Mouse (Mus musculus) embryonic facial prominence, embryonic 12.5 days (tissue): ENCODE measurements at regions not wholly inside any gene's neighbourhood (a gene's known extent, or its start where the extent isn't known, plus 50 kb on each side); places are given as distances from the start of the nearest gene placed in this dataset.

Experiments
- ATAC-seq: fragments of 200-750 bp; cut with Nextera tagmentation; 2 replicates; pipeline ENCODE4 v1.8.0; 2017; ENCODE audit not compliant: insufficient number of reproducible peaks, insufficient read depth, low FRiP score, low TSS enrichment
- H3K27ac ChIP-seq: fragments of 300-500 bp; sonication (generic); 2 replicates; pipeline ENCODE4 v1.5.1; 2016; ENCODE audit warnings: mild to moderate bottlenecking
- H3K27me3 ChIP-seq: fragments of 300-500 bp; sonication (generic); 2 replicates; pipeline ENCODE4 v1.6.1; 2016; ENCODE audit warnings: mild to moderate bottlenecking, moderate library complexity
- H3K36me3 ChIP-seq: fragments of 300-500 bp; sonication (generic); 2 replicates; pipeline ENCODE4 v1.6.1; 2016; ENCODE audit warnings: mild to moderate bottlenecking
- H3K4me1 ChIP-seq: fragments of 300-500 bp; sonication (generic); 2 replicates; pipeline ENCODE4 v1.6.1; 2016
- H3K4me2 ChIP-seq: fragments of 300-500 bp; sonication (generic); replicated peaks from 2 replicates; pipeline ENCODE4 v1.6.1; 2016; ENCODE audit warnings: mild to moderate bottlenecking, moderate library complexity
- H3K4me3 ChIP-seq: fragments of 300-500 bp; sonication (generic); 2 replicates; pipeline ENCODE4 v1.5.1; 2016; ENCODE audit warnings: mild to moderate bottlenecking
- H3K9ac ChIP-seq: fragments of 300-500 bp; sonication (generic); 2 replicates; pipeline ENCODE4 v1.6.1; 2016; ENCODE audit warnings: mild to moderate bottlenecking, moderate library complexity
- H3K9me3 ChIP-seq: fragments of 300-500 bp; sonication (generic); 2 replicates; pipeline ENCODE4 v1.6.1; 2016; ENCODE audit warnings: mild to moderate bottlenecking, moderate library complexity
- WGBS: fragments of 180-500 bp; shearing (Covaris S2); methylation state at CpG from one replicate; pipeline ENCODE4 v1.1.7; 2016; 5-methylcytosine and 5-hydroxymethylcytosine counted together

GRCm38 (mm10) chrX:99391628-99392027 lies 79.4 kb downstream of the Pja1 start:
- H3K4me3 ChIP-seq: no peak overlapping the region
- H3K36me3 ChIP-seq: no peaks in the 10 kb centered on the region
- H3K9me3 ChIP-seq: no peaks in the 10 kb centered on the region
- peaks cover 22% of the 10 kb centered on the region for H3K4me1 ChIP-seq
- H3K9ac ChIP-seq: no peak overlapping the region
- no peak overlapping the region for H3K4me2 ChIP-seq
- H3K27ac ChIP-seq: peak overlapping the region; percentile 41; the same call in 1 of the 2 replicates
- no peak for ATAC-seq
- peaks cover 39% of the 10 kb centered on the region for H3K27me3 ChIP-seq
- 56% methylated on average over 6 of the region's 6 CpGs for WGBS

DNA sequence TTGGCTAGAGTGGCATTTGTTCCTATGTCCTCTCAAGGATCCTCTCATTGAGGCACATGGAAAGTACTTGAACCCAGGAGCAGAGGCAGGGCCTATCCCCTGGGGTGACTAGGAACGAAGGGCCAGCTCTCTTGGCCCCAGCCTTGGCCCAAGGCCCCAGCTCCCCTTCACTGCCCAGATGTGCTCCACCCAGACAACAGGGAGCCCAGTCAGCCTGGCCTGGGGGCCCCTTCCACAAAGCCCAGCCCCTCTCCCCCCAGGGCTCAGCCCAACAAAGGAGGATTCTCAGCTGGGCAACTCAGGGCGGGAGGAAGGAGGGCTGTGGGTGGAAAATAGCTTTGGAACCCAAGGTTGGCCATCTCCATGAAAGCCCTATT lies 80.6 kb downstream of the Pja1 start:
- Histone ChIP-seq H3K27ac (peak overlapping the region; percentile 83), H3K36me3 (no peaks in the 10 kb centered on the region), H3K9me3 (no peaks in the 10 kb centered on the region), H3K4me3 (no peak overlapping the region), H3K4me2 (no peak overlapping the region), H3K9ac (no peak overlapping the region), H3K4me1 (peaks cover 17% of the 10 kb centered on the region), H3K27me3 (peaks cover 34% of the 10 kb centered on the region)
- WGBS: 50% methylated on average over 1 of the region's 2 CpGs
- no peak for ATAC-seq

- Histone ChIP-seq H3K36me3 (no peaks in the 10 kb centered on the region), H3K4me1 (peaks cover 17% of the 10 kb centered on the region), H3K9me3 (no peaks in the 10 kb centered on the region), H3K9ac (no peak overlapping the region), H3K27me3 (peaks cover 34% of the 10 kb centered on the region), H3K27ac (peak overlapping the region; percentile 83), H3K4me3 (no peak overlapping the region), H3K4me2 (no peak overlapping the region)
- no peak for ATAC-seq
- WGBS: 28% methylated on average over 12 of the region's 12 CpGs
Measured at GRCm38 (mm10) chrX:99389778-99390461, 81.2 kb downstream of the Pja1 start.

GRCm38 (mm10) chrX:99370711-99371110 lies 100.4 kb downstream of the Pja1 start:
- no peak overlapping the region for H3K4me3 ChIP-seq
- no peaks in the 10 kb centered on the region for H3K9me3 ChIP-seq
- H3K36me3 ChIP-seq: no peaks in the 10 kb centered on the region
- no peak overlapping the region for H3K27ac ChIP-seq
- peaks cover 36% of the 10 kb centered on the region for H3K27me3 ChIP-seq
- no peak overlapping the region for H3K9ac ChIP-seq
- H3K4me1 ChIP-seq: no peaks in the 10 kb centered on the region
- H3K4me2 ChIP-seq: no peak overlapping the region
- no peak for ATAC-seq
- WGBS: 79% methylated on average over 5 of the region's 5 CpGs

DNA sequence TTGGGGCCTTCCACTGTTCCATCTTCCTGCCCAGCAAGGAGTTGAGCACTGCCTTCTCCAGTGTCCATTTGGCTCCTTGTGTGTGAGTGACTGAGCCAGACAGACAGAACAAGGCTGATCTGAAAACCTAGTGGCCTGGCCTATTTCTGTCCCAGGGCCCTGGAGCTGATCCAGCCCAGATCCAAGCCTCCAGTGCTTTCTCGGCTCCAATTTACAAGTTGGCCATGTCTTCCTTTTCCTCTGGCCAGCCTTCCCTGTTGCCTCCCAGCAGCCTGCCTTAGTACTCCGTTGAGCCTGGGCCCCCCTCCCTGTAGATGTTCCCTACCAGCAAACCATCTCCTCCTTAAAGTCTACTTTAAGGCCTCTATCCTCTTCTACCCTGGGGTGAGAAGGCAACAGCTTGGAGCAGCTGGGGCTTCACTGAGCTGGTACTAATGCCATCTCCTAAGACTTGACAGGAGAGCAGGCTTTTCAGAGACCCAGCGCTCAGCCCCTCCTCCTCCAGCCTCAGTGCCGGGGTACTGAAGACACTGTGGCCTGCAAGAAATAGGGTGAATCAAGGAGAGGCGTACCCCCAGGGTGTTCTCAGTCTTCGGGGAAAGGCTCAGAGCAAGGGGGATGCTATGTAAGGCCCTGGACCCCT lies 101.7 kb downstream of the Pja1 start:
- H3K9me3 ChIP-seq: no peaks in the 10 kb centered on the region
- no peak overlapping the region for H3K4me3 ChIP-seq
- 78% methylated on average over 6 of the region's 6 CpGs for WGBS
- no peak overlapping the region for H3K9ac ChIP-seq
- H3K36me3 ChIP-seq: no peaks in the 10 kb centered on the region
- ATAC-seq: no peak
- no peak overlapping the region for H3K4me2 ChIP-seq
- no peaks in the 10 kb centered on the region for H3K4me1 ChIP-seq
- no peak overlapping the region for H3K27ac ChIP-seq
- H3K27me3 ChIP-seq: peaks cover 33% of the 10 kb centered on the region

GRCm38 (mm10) chrX:99364072-99364471 lies 107.0 kb downstream of the Pja1 start:
- Histone ChIP-seq H3K27me3 (peaks cover 48% of the 10 kb centered on the region), H3K27ac (no peak overlapping the region), H3K36me3 (no peaks in the 10 kb centered on the region), H3K4me2 (no peak overlapping the region), H3K9ac (no peak overlapping the region), H3K4me3 (no peak overlapping the region), H3K9me3 (no peaks in the 10 kb centered on the region), H3K4me1 (no peaks in the 10 kb centered on the region)
- WGBS: 64% methylated on average over 5 of the region's 5 CpGs
- no peak for ATAC-seq

DNA sequence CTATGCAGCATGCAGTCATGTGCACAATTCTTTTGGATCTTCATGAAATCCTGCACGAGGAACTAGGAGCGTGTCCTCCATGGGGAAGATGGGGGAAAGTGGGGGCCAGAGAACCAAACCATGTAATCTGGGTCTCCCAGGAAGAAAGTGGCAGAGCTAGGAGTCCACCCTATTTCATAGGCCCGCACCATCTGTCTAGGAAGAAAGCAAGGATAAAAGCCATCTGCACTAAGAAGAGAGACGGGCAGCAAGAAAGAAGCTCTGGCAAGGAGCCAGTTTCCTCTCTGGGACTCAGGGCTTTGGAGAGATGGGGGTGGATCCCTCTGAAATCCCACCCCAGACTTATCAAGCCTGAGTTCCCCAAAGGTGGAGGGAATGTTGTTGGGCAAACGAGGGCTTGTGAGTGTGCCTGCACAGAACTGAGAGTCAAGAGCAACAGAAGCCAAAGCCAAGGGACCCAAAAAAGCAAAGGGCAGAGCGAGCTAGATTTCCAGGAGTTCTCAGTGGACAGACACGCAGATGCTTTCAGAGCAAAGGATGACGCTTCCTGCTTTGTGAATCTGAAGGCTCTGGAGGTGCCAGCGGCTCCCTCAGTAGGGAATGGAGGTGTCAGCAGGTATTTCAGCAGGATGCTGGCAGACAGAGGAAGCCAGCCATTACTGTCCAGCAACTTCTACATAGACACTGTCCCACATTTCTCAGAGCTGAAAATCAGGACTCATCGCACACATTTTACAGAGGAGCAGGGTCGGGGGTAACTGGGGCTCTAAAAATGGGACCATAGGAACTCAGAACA lies 110.8 kb downstream of the Pja1 start:
- no peaks in the 10 kb centered on the region for H3K36me3 ChIP-seq
- 71% methylated on average over 11 of the region's 11 CpGs for WGBS
- H3K4me3 ChIP-seq: no peak overlapping the region
- H3K4me2 ChIP-seq: no peak overlapping the region
- H3K9ac ChIP-seq: no peak overlapping the region
- no peaks in the 10 kb centered on the region for H3K9me3 ChIP-seq
- H3K4me1 ChIP-seq: peaks cover 5% of the 10 kb centered on the region; the same call in 1 of the 2 replicates
- H3K27me3 ChIP-seq: peaks cover 39% of the 10 kb centered on the region
- no peak for ATAC-seq
- H3K27ac ChIP-seq: no peak overlapping the region

DNA sequence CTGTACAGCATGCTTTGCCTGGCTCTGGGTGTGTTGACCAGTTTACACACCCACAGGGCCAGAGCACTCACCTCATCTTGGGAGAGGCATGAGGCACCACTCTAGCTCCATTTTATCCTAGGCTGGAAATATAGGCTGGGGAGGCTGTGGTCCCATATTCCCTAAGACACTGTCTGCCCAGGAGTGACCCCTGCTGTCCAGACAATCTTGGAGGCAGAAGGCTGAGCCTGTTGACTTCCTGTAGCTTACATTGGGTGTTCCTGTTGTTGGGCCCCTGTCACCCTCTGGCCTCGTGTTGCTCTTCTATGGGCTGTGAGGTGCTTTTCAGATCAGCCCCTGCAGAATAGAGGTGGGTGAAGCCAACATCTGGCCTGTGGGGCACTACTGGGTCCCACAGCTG lies 112.3 kb downstream of the Pja1 start:
- H3K4me3 ChIP-seq: no peak overlapping the region
- H3K9me3 ChIP-seq: no peaks in the 10 kb centered on the region
- H3K4me2 ChIP-seq: no peak overlapping the region
- WGBS: 35% methylated on average over 1 of the region's 1 CpGs
- ATAC-seq: no peak
- no peak overlapping the region for H3K9ac ChIP-seq
- peaks cover 42% of the 10 kb centered on the region for H3K27me3 ChIP-seq
- H3K36me3 ChIP-seq: no peaks in the 10 kb centered on the region
- peaks cover 5% of the 10 kb centered on the region; the same call in 1 of the 2 replicates for H3K4me1 ChIP-seq
- no peak overlapping the region for H3K27ac ChIP-seq

- Histone ChIP-seq H3K9ac (no peak overlapping the region), H3K9me3 (no peaks in the 10 kb centered on the region), H3K4me2 (no peak overlapping the region), H3K4me3 (no peak overlapping the region), H3K36me3 (no peaks in the 10 kb centered on the region), H3K4me1 (peaks cover 5% of the 10 kb centered on the region; the same call in 1 of the 2 replicates), H3K27ac (no peak overlapping the region), H3K27me3 (peaks cover 35% of the 10 kb centered on the region)
- ATAC-seq: peak; percentile 80
- 29% methylated on average over 13 of the region's 13 CpGs for WGBS
Measured at GRCm38 (mm10) chrX:99358051-99358617, 112.9 kb downstream of the Pja1 start.

GRCm38 (mm10) chrX:99355128-99355527 lies 115.9 kb downstream of the Pja1 start:
- no peak overlapping the region for H3K9ac ChIP-seq
- no peaks in the 10 kb centered on the region for H3K36me3 ChIP-seq
- H3K4me1 ChIP-seq: peaks cover 5% of the 10 kb centered on the region; the same call in 1 of the 2 replicates
- peaks cover 25% of the 10 kb centered on the region for H3K27me3 ChIP-seq
- 72% methylated on average over 5 of the region's 5 CpGs for WGBS
- H3K4me3 ChIP-seq: no peak overlapping the region
- no peak for ATAC-seq
- no peaks in the 10 kb centered on the region for H3K9me3 ChIP-seq
- H3K4me2 ChIP-seq: no peak overlapping the region
- H3K27ac ChIP-seq: no peak overlapping the region

DNA sequence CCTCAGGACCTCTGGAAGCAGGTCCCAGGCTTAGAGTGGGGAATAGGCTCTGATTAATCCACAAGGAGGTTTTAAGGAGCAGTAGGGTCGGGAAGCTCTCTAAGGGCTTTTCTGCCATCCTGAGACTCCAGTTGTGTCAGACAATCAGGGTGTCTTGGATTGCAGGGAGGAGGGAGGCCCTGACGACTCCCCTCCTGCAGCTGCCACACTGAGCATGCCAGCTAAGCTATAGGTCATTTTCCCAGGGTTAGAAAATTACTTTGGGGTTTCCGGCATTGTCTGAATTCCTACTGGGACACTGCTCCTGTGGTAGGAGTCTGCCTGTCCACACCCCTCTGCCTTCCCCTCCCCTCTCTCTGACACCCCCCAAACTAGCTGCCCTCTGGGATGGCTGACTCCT lies 120.8 kb downstream of the Pja1 start:
- no peaks in the 10 kb centered on the region for H3K9me3 ChIP-seq
- ATAC-seq: no peak
- 51% methylated on average over 3 of the region's 3 CpGs for WGBS

More for the DNA sequence above, 120.8 kb downstream of the Pja1 start:
- H3K36me3 ChIP-seq: no peaks in the 10 kb centered on the region
- H3K9ac ChIP-seq: no peak overlapping the region
- no peak overlapping the region for H3K27ac ChIP-seq
- no peak overlapping the region for H3K4me2 ChIP-seq
- H3K27me3 ChIP-seq: peaks cover 20% of the 10 kb centered on the region
- no peak overlapping the region for H3K4me3 ChIP-seq
- H3K4me1 ChIP-seq: no peaks in the 10 kb centered on the region
